Mouse (Mus musculus) liver, embryonic 14.5 days (tissue): ENCODE measurements around the gene Gtpbp1. TPM values are rescaled to one million over a fixed set of nuclear protein-coding genes. Genes with fewer than 3 reads are reported as not detected.

Experiments used
- ATAC-seq: fragments of 200-750 bp; cut with Nextera tagmentation; 2 replicates; pipeline ENCODE4 v1.8.0; 2017; ENCODE audit warnings: moderate number of reproducible peaks, mild to moderate bottlenecking, moderate library complexity; ENCODE audit not compliant: insufficient read depth
- DNase-seq, 3 experiments: peaks; one replicate each; pipeline ENCODE4 v3.0.0-alpha.2; 2012 to 2013; ENCODE audit warnings: low read depth in 3 of 3, low spot score in 3 of 3
- H3K27ac ChIP-seq: fragments of 300-500 bp; sonication (generic); 2 replicates; pipeline ENCODE4 v1.5.1; 2014; ENCODE audit warnings: moderate library complexity, mild to moderate bottlenecking, control low read depth, inconsistent platforms
- H3K27me3 ChIP-seq: fragments of 300-500 bp; sonication (generic); 2 replicates; pipeline ENCODE4 v1.6.1; 2014; ENCODE audit warnings: mild to moderate bottlenecking, low read length, moderate library complexity; ENCODE audit not compliant: control insufficient read depth, insufficient read depth
- H3K36me3 ChIP-seq: fragments of 300-500 bp; sonication (generic); replicated peaks from 2 replicates; pipeline ENCODE4 v1.6.1; 2014; ENCODE audit warnings: low read depth; ENCODE audit not compliant: control insufficient read depth, insufficient read depth
- H3K4me1 ChIP-seq, 2 experiments: fragments of 200-500 bp in 1 of 2; fragments of 300-500 bp in 1 of 2; sonication (generic) in 1 of 2; replicated peaks; 2 replicates each; pipeline ENCODE4 v1.6.1; 2012 to 2014; ENCODE audit warnings: antibody characterized with exemption in 1 of 2, inconsistent platforms in 1 of 2, low read length in 1 of 2; ENCODE audit not compliant: control insufficient read depth in 2 of 2, insufficient read depth in 2 of 2
- H3K4me2 ChIP-seq: fragments of 300-500 bp; sonication (generic); 2 replicates; pipeline ENCODE4 v1.6.1; 2014; ENCODE audit warnings: low read depth, mild to moderate bottlenecking, control low read depth, moderate library complexity
- H3K4me3 ChIP-seq, 2 experiments: fragments of 200-500 bp in 1 of 2; fragments of 300-500 bp in 1 of 2; sonication (generic) in 1 of 2; 2 replicates each; pipeline ENCODE4 v1.5.1; 2012 to 2014; ENCODE audit warnings: low read depth in 2 of 2, low read length in 2 of 2, mild to moderate bottlenecking in 2 of 2, control low read depth in 1 of 2, inconsistent platforms in 1 of 2, moderate library complexity in 1 of 2; ENCODE audit not compliant: insufficient read depth in 1 of 2
- H3K9ac ChIP-seq: fragments of 300-500 bp; sonication (generic); replicated peaks from 2 replicates; pipeline ENCODE4 v1.6.1; 2014; ENCODE audit warnings: mild to moderate bottlenecking, control low read depth, moderate library complexity
- H3K9me3 ChIP-seq: fragments of 300-500 bp; sonication (generic); 2 replicates; pipeline ENCODE4 v1.6.1; 2016; ENCODE audit warnings: low read length, mixed read lengths; ENCODE audit not compliant: control insufficient read depth
- CTCF ChIP-seq: IDR thresholded peaks from 2 replicates; pipeline ENCODE4 v1.5.1; 2016; ENCODE audit warnings: antibody characterized with exemption, low read depth, control low read depth
- EP300 ChIP-seq: IDR thresholded peaks from 2 replicates; pipeline ENCODE4 v1.6.1; 2016; ENCODE audit warnings: antibody characterized with exemption, low read depth
- WGBS: fragments of 180-500 bp; shearing (Covaris S2); extraction: QIAGEN DNeasy Blood & Tissue Kit; methylation state at CpG from one replicate; pipeline ENCODE4 v1.1.7; 2014; ENCODE audit not compliant: insufficient replicate concordance; 5-methylcytosine and 5-hydroxymethylcytosine counted together
- polyA plus RNA-seq, 2 experiments: library from polyadenylated mRNA; depleted of rRNA in 1 of 2; stranded (reverse) in 1 of 2; unstranded in 1 of 2; fragments of >200 nt; fragmentation: Nextera tagmentation in 1 of 2; extraction: Ambion mirVana in 1 of 2; gene quantifications; 2 replicates each; pipeline versions ENCODE4 v1.2.1 to v1.2.3; 2012 to 2014

The Gtpbp1 gene
- polyA plus RNA-seq, 2 experiments: 22.6 to 23.5 TPM

GRCm38 (mm10) chr15:79744742-79745141 lies 54.1 kb downstream of the Gtpbp1 start:
- Histone ChIP-seq H3K27ac (no peak overlapping the region), H3K4me1 (peaks cover 15 to 16% of the 10 kb centered on the region in 2 experiments), H3K4me2 (no peak overlapping the region), H3K36me3 (no peaks in the 10 kb centered on the region), H3K4me3 (no peak overlapping the region), H3K9ac (no peak overlapping the region), H3K27me3 (no peaks in the 10 kb centered on the region), H3K9me3 (no peaks in the 10 kb centered on the region)
- DNase-seq: no peak
- WGBS: 59% methylated on average over 8 of the region's 8 CpGs
- no peak for ATAC-seq
- no peak for TF ChIP-seq EP300
- TF ChIP-seq CTCF: no peak

- TF ChIP-seq CTCF (no peak), EP300 (no peak)
- no peak overlapping the region for H3K27ac ChIP-seq
- no peaks in the 10 kb centered on the region for H3K36me3 ChIP-seq
- no peaks in the 10 kb centered on the region for H3K9me3 ChIP-seq
- H3K27me3 ChIP-seq: no peaks in the 10 kb centered on the region
- no peak overlapping the region for H3K4me3 ChIP-seq
- DNase-seq: no peak
- ATAC-seq: no peak
- H3K4me2 ChIP-seq: no peak overlapping the region
- no peak overlapping the region for H3K9ac ChIP-seq
- 83% methylated on average over 10 of the region's 10 CpGs for WGBS
- peaks cover 15 to 16% of the 10 kb centered on the region in 2 experiments for H3K4me1 ChIP-seq
Observed at GRCm38 (mm10) chr15:79745312-79745711, 54.7 kb downstream of the Gtpbp1 start.

GRCm38 (mm10) chr15:79745883-79746282 lies 55.2 kb downstream of the Gtpbp1 start:
- Histone ChIP-seq H3K4me3 (no peak overlapping the region), H3K27ac (no peak overlapping the region), H3K9ac (no peak overlapping the region), H3K4me2 (no peak overlapping the region), H3K9me3 (no peaks in the 10 kb centered on the region), H3K36me3 (no peaks in the 10 kb centered on the region), H3K27me3 (no peaks in the 10 kb centered on the region), H3K4me1 (peaks cover 12% of the 10 kb centered on the region in 2 experiments)
- no peak for TF ChIP-seq CTCF
- TF ChIP-seq EP300: no peak
- 73% methylated on average over 5 of the region's 5 CpGs for WGBS
- DNase-seq: no peak
- no peak for ATAC-seq

- Histone ChIP-seq H3K9me3 (no peaks in the 10 kb centered on the region), H3K4me1 (peaks cover 2% of the 10 kb centered on the region in 2 experiments; a peak in 3 of 4 replicates), H3K4me2 (no peak overlapping the region), H3K9ac (no peak overlapping the region), H3K36me3 (no peaks in the 10 kb centered on the region), H3K27ac (no peak overlapping the region), H3K4me3 (no peak overlapping the region), H3K27me3 (no peaks in the 10 kb centered on the region)
- ATAC-seq (no peak), DNase-seq (no peak)
- TF ChIP-seq EP300 (no peak), CTCF (peak; percentile 85)
- 61% methylated on average over 11 of the region's 11 CpGs for WGBS
Observed at GRCm38 (mm10) chr15:79747998-79748397, 57.4 kb downstream of the Gtpbp1 start.

GRCm38 (mm10) chr15:79749162-79749561 lies 58.5 kb downstream of the Gtpbp1 start:
- no peak for TF ChIP-seq CTCF
- no peak for TF ChIP-seq EP300
- no peak overlapping the region for H3K4me2 ChIP-seq
- no peak overlapping the region for H3K27ac ChIP-seq
- ATAC-seq: no peak
- no peak overlapping the region for H3K4me3 ChIP-seq
- H3K9me3 ChIP-seq: no peaks in the 10 kb centered on the region
- H3K27me3 ChIP-seq: no peaks in the 10 kb centered on the region
- no peaks in the 10 kb centered on the region for H3K4me1 ChIP-seq
- H3K9ac ChIP-seq: no peak overlapping the region
- DNase-seq: no peak
- no peaks in the 10 kb centered on the region for H3K36me3 ChIP-seq
- 48% methylated on average over 7 of the region's 7 CpGs for WGBS
